Mouse (Mus musculus): ENCODE results near the gene Psmd9. TPM values are rescaled to one million over a fixed set of nuclear protein-coding genes. Genes with fewer than 3 reads are reported as not detected.

Gene Psmd9
- total RNA-seq, 2 experiments from 2014 or later: 20.7 to 21.1 TPM

- DNase-seq (ENCODE audit: low spot score in 2 of 2): peak; percentile 93 to 94
Measured at GRCm38 (mm10) chr5:123149451-123150400, 19.5 kb upstream of the Psmd9 start.

- no peak for DNase-seq (ENCODE audit: low spot score in 2 of 2)
Measured at GRCm38 (mm10) chr5:123150641-123151040, 18.6 kb upstream of the Psmd9 start.

- DNase-seq (ENCODE audit: low spot score in 2 of 2): no peak
Measured at GRCm38 (mm10) chr5:123151077-123151476, 18.1 kb upstream of the Psmd9 start.

- DNase-seq (ENCODE audit: low spot score in 2 of 2): no peak
Measured at GRCm38 (mm10) chr5:123151707-123152362, 17.4 kb upstream of the Psmd9 start.

GRCm38 (mm10) chr5:123152901-123153300, 16.3 kb upstream of the Psmd9 start:
- no peak for DNase-seq (ENCODE audit: low spot score in 2 of 2)

GRCm38 (mm10) chr5:123155425-123155824, 13.8 kb upstream of the Psmd9 start:
- peak; percentile 43 to 58 for DNase-seq (ENCODE audit: low spot score in 2 of 2)

- peak in 1 of 2 experiments; percentile 39 for DNase-seq (ENCODE audit: low spot score in 2 of 2)
Measured at GRCm38 (mm10) chr5:123156763-123157162, 12.4 kb upstream of the Psmd9 start.

GRCm38 (mm10) chr5:123157972-123158371, 11.2 kb upstream of the Psmd9 start:
- no peak for DNase-seq (ENCODE audit: low spot score in 2 of 2)

GRCm38 (mm10) chr5:123159446-123159845, 9.8 kb upstream of the Psmd9 start:
- DNase-seq (ENCODE audit: low spot score in 2 of 2): peak in 1 of 2 experiments; percentile 40

GRCm38 (mm10) chr5:123159866-123160265, 9.3 kb upstream of the Psmd9 start:
- no peak for DNase-seq (ENCODE audit: low spot score in 2 of 2)

GRCm38 (mm10) chr5:123160341-123160740, 8.9 kb upstream of the Psmd9 start:
- DNase-seq (ENCODE audit: low spot score in 2 of 2): peak in 1 of 2 experiments; percentile 34

GRCm38 (mm10) chr5:123162942-123163341, 6.3 kb upstream of the Psmd9 start:
- no peak for DNase-seq (ENCODE audit: low spot score in 2 of 2)

- no peak for DNase-seq (ENCODE audit: low spot score in 2 of 2)
Measured at GRCm38 (mm10) chr5:123166437-123166836, 2.8 kb upstream of the Psmd9 start.

- DNase-seq (ENCODE audit: low spot score in 2 of 2): no peak
Measured at GRCm38 (mm10) chr5:123167591-123167990, 1.6 kb upstream of the Psmd9 start.

- DNase-seq (ENCODE audit: low spot score in 2 of 2): no peak
Measured at GRCm38 (mm10) chr5:123170365-123170764, 1.2 kb downstream of the Psmd9 start.

- peak; percentile 86 to 89 for DNase-seq (ENCODE audit: low spot score in 2 of 2)
Measured at GRCm38 (mm10) chr5:123171646-123172350, 2.6 kb downstream of the Psmd9 start.

GRCm38 (mm10) chr5:123178792-123179191, 9.6 kb downstream of the Psmd9 start:
- no peak for DNase-seq (ENCODE audit: low spot score in 2 of 2)

GRCm38 (mm10) chr5:123180390-123180789, 11.2 kb downstream of the Psmd9 start:
- DNase-seq (ENCODE audit: low spot score in 2 of 2): no peak

- DNase-seq (ENCODE audit: low spot score in 2 of 2): no peak
Measured at GRCm38 (mm10) chr5:123181536-123181935, 12.3 kb downstream of the Psmd9 start.

- no peak for DNase-seq (ENCODE audit: low spot score in 2 of 2)
Measured at GRCm38 (mm10) chr5:123182651-123183050, 13.4 kb downstream of the Psmd9 start, which contains the start of gene Hpd. Hpd (minus strand) TSS chr5:123182727.

- DNase-seq (ENCODE audit: low spot score in 2 of 2): no peak
Measured at GRCm38 (mm10) chr5:123185966-123186365, 16.8 kb downstream of the Psmd9 start.
